Mouse (Mus musculus): ENCODE data around the gene Nol4l. TPM values are rescaled to one million over a fixed set of nuclear protein-coding genes. Genes with fewer than 3 reads are reported as not detected.
A peak's percentile ranks its signal among the peaks of the same experiment; 100 is the strongest.

Nol4l gene
- polyA plus RNA-seq, 1 experiment from 2014 or later = 45.4 TPM

DNA sequence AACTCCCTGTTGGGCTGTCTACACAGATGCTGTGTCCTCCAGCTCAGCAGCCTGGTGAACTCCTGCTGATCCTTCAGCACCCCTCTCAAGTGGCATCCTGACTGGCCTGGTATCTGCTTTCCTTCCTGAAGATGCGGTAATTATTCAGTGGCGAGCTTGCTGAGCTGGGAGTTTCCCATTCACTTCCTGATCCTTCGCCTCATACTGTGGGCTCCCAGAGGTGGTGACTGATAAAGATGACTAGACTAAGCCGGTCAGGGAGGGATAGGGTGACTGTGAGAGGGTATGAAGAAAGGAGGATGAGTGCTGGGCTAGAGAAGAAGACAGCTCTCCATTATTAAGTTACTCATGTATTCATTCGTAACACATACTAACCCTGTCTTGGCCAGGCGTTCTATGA lies 28.7 kb upstream of the Nol4l start:
- no peak overlapping the region for H3K27ac ChIP-seq (replicated peaks)

DNA sequence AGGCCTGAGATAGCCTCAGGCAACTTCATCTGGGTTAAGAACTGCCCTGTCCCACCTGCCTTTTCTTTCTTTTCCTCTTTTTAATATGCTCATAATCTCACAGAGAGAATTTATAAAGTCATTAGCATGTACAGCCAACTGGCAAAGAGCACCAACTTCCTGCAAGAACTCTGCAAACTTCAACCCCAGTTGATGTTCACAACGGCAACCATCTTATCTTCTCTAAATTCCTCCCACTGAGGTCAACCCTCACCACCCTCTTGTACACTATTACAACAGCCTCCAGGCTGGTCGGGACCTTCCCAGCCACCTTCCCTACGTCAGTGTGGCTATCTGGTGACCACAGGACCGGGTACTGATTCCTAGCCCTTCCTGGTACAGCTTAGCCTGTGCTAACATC lies 27.5 kb upstream of the Nol4l start:
- no peak overlapping the region for H3K9ac ChIP-seq
- WGBS = 83% methylated on average over 4 of the region's 4 CpGs
- H3K27ac ChIP-seq (replicated peaks) = no peak overlapping the region
- peaks cover 27% of the 10 kb centered on the region for H3K4me1 ChIP-seq (replicated peaks)
- ATAC-seq (ENCODE audit: low FRiP score, low read depth) = no peak
- H3K36me3 ChIP-seq = no peaks in the 10 kb centered on the region
- no peaks in the 10 kb centered on the region for H3K27me3 ChIP-seq
- H3K4me2 ChIP-seq = no peak overlapping the region
- no peak overlapping the region for H3K4me3 ChIP-seq
- H3K9me3 ChIP-seq = no peaks in the 10 kb centered on the region

More for the DNA sequence above, 28.7 kb upstream of the Nol4l start:
- Histone ChIP-seq H3K27me3 (no peaks in the 10 kb centered on the region), H3K36me3 (no peaks in the 10 kb centered on the region), H3K4me2 (no peak overlapping the region), H3K9me3 (no peaks in the 10 kb centered on the region), H3K4me1 (replicated peaks) (peaks cover 27% of the 10 kb centered on the region), H3K4me3 (no peak overlapping the region), H3K9ac (no peak overlapping the region)
- WGBS = 78% methylated on average over 6 of the region's 6 CpGs
- no peak for ATAC-seq (ENCODE audit: low FRiP score, low read depth)

DNA sequence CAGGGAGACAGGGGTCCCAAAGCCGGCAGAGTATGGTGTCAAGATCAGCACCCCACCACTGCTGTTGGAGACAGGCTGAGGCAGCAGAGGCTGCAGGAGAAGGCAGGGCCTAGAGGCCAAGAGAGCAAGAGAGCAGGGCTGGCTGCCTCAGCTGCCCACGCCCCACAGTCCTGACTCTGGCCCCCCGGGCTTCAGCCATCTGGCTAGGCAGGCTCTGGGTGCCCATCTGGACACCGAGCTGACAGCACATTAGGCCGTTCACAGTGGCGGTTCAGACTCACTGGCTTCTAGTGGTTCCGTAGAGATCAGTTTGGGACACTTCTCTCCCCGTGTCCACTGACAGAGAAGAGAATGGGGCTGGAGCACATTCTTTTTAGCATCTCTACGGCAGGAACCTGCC lies 26.4 kb upstream of the Nol4l start:
- no peak overlapping the region for H3K27ac ChIP-seq (replicated peaks)
- H3K4me1 ChIP-seq (replicated peaks) = peaks cover 21% of the 10 kb centered on the region
- WGBS = 42% methylated on average over 9 of the region's 9 CpGs
- no peaks in the 10 kb centered on the region for H3K27me3 ChIP-seq
- H3K36me3 ChIP-seq = no peaks in the 10 kb centered on the region
- no peak for ATAC-seq (ENCODE audit: low FRiP score, low read depth)
- no peak overlapping the region for H3K4me2 ChIP-seq
- no peak overlapping the region for H3K4me3 ChIP-seq
- no peaks in the 10 kb centered on the region for H3K9me3 ChIP-seq
- H3K9ac ChIP-seq = no peak overlapping the region

DNA sequence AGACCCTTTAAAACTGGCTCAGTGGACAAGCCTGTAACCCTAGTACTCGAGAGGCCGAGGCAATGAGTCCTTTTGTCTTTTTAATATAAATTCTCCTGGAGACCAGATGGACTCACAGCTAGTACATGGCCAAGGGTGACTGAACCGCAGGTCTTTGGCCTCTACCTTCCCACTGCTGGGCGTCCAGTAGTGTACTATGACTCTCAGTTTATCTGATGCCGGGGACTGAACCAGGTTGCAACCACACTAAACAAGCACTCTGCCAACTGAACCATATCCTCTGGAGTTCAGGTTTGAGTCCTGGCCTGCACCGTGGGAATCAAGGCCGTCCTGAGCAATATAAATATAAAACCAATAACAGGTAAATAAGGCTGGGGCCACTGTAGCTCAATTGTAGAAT lies 24.8 kb upstream of the Nol4l start:
- H3K27me3 ChIP-seq = no peaks in the 10 kb centered on the region
- no peaks in the 10 kb centered on the region for H3K9me3 ChIP-seq
- 84% methylated on average over 7 of the region's 7 CpGs for WGBS
- no peak overlapping the region for H3K27ac ChIP-seq (replicated peaks)
- H3K4me2 ChIP-seq = no peak overlapping the region
- H3K9ac ChIP-seq = no peak overlapping the region
- no peak for ATAC-seq (ENCODE audit: low FRiP score, low read depth)
- H3K36me3 ChIP-seq = no peaks in the 10 kb centered on the region
- H3K4me3 ChIP-seq = no peak overlapping the region
- peaks cover 5% of the 10 kb centered on the region for H3K4me1 ChIP-seq (replicated peaks)

- Histone ChIP-seq H3K4me2 (no peak overlapping the region), H3K27ac (replicated peaks) (no peak overlapping the region), H3K9me3 (no peaks in the 10 kb centered on the region), H3K4me3 (no peak overlapping the region), H3K9ac (no peak overlapping the region), H3K36me3 (no peaks in the 10 kb centered on the region), H3K27me3 (no peaks in the 10 kb centered on the region), H3K4me1 (replicated peaks) (peaks cover 23% of the 10 kb centered on the region)
- 70% methylated on average over 8 of the region's 8 CpGs for WGBS
- no peak; the same call in 1 of the 2 replicates for ATAC-seq (ENCODE audit: low FRiP score, low read depth)
Observed at GRCm38 (mm10) chr2:153549486-153549885, 19.7 kb upstream of the Nol4l start.

DNA sequence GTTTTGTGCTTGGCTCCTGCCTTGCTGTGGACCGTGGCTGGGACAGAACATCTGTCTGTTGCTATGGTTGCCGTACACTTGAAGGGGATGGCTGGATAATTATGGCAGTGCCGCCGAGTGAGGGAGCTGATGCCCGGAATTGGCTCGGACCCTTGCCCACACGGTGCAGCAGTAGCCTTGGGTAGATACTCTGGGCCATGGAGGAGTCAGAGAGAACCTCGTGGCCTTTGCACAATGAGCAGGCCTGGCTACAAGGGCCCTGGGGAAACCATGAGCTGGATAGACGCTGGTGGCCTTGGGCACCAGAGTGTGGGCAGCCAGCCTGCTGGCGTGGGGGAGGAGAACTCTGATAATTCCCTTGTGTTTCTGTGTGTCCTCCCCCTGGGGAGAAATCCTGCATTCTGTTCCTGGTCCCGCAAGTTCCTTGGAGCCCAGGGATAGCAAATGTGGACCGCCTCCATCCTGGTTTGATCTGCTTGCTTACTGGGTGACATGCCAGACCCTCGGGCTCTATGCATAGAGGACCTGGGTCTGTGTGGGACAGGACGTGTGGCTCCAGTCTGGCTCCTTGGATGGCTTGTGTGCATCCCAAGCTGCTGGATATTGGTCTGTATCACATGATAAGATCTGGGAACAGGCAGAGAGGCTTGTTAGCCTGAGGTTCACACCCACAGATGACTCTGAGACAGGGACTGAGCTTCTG lies 18.6 kb upstream of the Nol4l start:
- Histone ChIP-seq H3K36me3 (no peaks in the 10 kb centered on the region), H3K27ac (replicated peaks) (peak overlapping the region; percentile 23), H3K27me3 (no peaks in the 10 kb centered on the region), H3K4me1 (replicated peaks) (peaks cover 23% of the 10 kb centered on the region), H3K9me3 (no peaks in the 10 kb centered on the region), H3K4me2 (0 out of 2 replicates have a peak overlapping the region, but pooled peaks have one; percentile 9), H3K4me3 (no peak overlapping the region), H3K9ac (no peak overlapping the region)
- WGBS = 23% methylated on average over 14 of the region's 14 CpGs
- ATAC-seq (ENCODE audit: low FRiP score, low read depth) = peak; percentile 68

- Histone ChIP-seq H3K36me3 (no peaks in the 10 kb centered on the region), H3K4me3 (no peak overlapping the region), H3K4me2 (no peak overlapping the region), H3K9ac (no peak overlapping the region), H3K27ac (replicated peaks) (no peak overlapping the region), H3K4me1 (replicated peaks) (peaks cover 23% of the 10 kb centered on the region), H3K27me3 (no peaks in the 10 kb centered on the region), H3K9me3 (no peaks in the 10 kb centered on the region)
- 88% methylated on average over 3 of the region's 3 CpGs for WGBS
- no peak for ATAC-seq (ENCODE audit: low FRiP score, low read depth)
Observed at GRCm38 (mm10) chr2:153547633-153548032, 17.9 kb upstream of the Nol4l start.

GRCm38 (mm10) chr2:153546972-153547371 lies 17.2 kb upstream of the Nol4l start:
- H3K27ac ChIP-seq (replicated peaks) = no peak overlapping the region
- no peak for ATAC-seq (ENCODE audit: low FRiP score, low read depth)
- WGBS = 77% methylated on average over 4 of the region's 4 CpGs

GRCm38 (mm10) chr2:153546471-153546870 lies 16.7 kb upstream of the Nol4l start:
- Histone ChIP-seq H3K9me3 (no peaks in the 10 kb centered on the region), H3K36me3 (no peaks in the 10 kb centered on the region), H3K4me2 (no peak overlapping the region), H3K27me3 (no peaks in the 10 kb centered on the region), H3K4me1 (replicated peaks) (peaks cover 23% of the 10 kb centered on the region), H3K4me3 (no peak overlapping the region), H3K9ac (no peak overlapping the region), H3K27ac (replicated peaks) (no peak overlapping the region)
- 46% methylated on average over 5 of the region's 5 CpGs for WGBS
- ATAC-seq (ENCODE audit: low FRiP score, low read depth) = no peak

More at GRCm38 (mm10) chr2:153546972-153547371, 17.2 kb upstream of the Nol4l start:
- H3K4me2 ChIP-seq = no peak overlapping the region
- H3K4me3 ChIP-seq = no peak overlapping the region
- no peaks in the 10 kb centered on the region for H3K9me3 ChIP-seq
- no peaks in the 10 kb centered on the region for H3K27me3 ChIP-seq
- H3K36me3 ChIP-seq = no peaks in the 10 kb centered on the region
- peaks cover 23% of the 10 kb centered on the region for H3K4me1 ChIP-seq (replicated peaks)
- H3K9ac ChIP-seq = no peak overlapping the region

GRCm38 (mm10) chr2:153544771-153545170 lies 15.0 kb upstream of the Nol4l start:
- Histone ChIP-seq H3K27me3 (no peaks in the 10 kb centered on the region), H3K4me1 (replicated peaks) (peaks cover 23% of the 10 kb centered on the region), H3K9me3 (no peaks in the 10 kb centered on the region), H3K9ac (no peak overlapping the region), H3K36me3 (no peaks in the 10 kb centered on the region), H3K4me2 (no peak overlapping the region), H3K27ac (replicated peaks) (no peak overlapping the region), H3K4me3 (no peak overlapping the region)
- no peak for ATAC-seq (ENCODE audit: low FRiP score, low read depth)
- WGBS = 69% methylated on average over 4 of the region's 4 CpGs

- Histone ChIP-seq H3K9ac (no peak overlapping the region), H3K4me2 (no peak overlapping the region), H3K27ac (replicated peaks) (no peak overlapping the region), H3K9me3 (no peaks in the 10 kb centered on the region), H3K4me3 (no peak overlapping the region), H3K27me3 (no peaks in the 10 kb centered on the region), H3K4me1 (replicated peaks) (peaks cover 21% of the 10 kb centered on the region), H3K36me3 (no peaks in the 10 kb centered on the region)
- ATAC-seq (ENCODE audit: low FRiP score, low read depth) = no peak
- 85% methylated on average over 8 of the region's 8 CpGs for WGBS
Observed at GRCm38 (mm10) chr2:153543911-153544730, 14.3 kb upstream of the Nol4l start.

DNA sequence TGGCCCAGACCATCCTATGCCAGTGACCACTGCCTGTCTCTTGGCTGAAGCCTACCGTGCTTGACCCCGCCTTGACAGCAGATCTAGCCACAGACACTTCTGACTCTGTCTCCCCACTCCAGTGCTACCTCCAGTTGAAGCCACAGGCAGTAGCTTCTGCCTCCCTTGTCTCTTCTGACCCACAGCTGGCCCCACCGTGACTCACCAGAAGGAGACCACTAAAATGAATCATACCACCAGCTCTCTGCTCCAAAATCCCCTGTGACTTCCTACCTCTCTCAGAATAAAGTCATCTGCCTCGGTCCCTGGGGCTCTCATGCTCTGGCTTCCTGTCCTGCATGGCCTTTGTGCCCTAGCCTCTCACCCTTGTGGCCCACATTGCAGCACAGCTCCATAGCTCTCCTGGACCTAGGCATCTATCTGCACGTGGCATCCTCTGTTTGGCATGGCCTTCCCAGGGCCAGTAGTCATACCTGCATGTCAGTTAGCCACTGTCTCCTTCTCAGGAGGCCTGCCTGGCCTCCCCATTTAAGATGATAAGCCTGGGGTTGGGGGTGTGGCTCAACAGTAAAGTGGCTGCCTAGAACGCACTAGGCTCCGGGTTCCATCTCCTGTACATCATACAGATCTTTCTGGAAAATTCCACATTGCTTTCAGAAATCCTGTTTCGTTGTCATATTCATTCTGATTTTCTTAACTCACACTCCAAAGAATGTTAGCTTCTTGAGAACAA lies 13.3 kb upstream of the Nol4l start:
- no peak for ATAC-seq (ENCODE audit: low FRiP score, low read depth)
- H3K4me1 ChIP-seq (replicated peaks) = peaks cover 11% of the 10 kb centered on the region
- H3K36me3 ChIP-seq = no peaks in the 10 kb centered on the region
- no peaks in the 10 kb centered on the region for H3K9me3 ChIP-seq
- no peak overlapping the region for H3K4me2 ChIP-seq
- WGBS = 82% methylated on average over 8 of the region's 8 CpGs
- H3K27ac ChIP-seq (replicated peaks) = no peak overlapping the region
- no peaks in the 10 kb centered on the region for H3K27me3 ChIP-seq
- no peak overlapping the region for H3K4me3 ChIP-seq
- no peak overlapping the region for H3K9ac ChIP-seq
